Mouse (Mus musculus) liver, embryonic 14.5 days (tissue): ENCODE data around the gene Ciita.

ENCODE experiments used
- CTCF ChIP-seq: IDR thresholded peaks from 2 replicates; pipeline ENCODE4 v1.5.1; 2016; ENCODE audit warnings: antibody characterized with exemption, low read depth, control low read depth
- EP300 ChIP-seq: IDR thresholded peaks from 2 replicates; pipeline ENCODE4 v1.6.1; 2016; ENCODE audit warnings: antibody characterized with exemption, low read depth

DNA sequence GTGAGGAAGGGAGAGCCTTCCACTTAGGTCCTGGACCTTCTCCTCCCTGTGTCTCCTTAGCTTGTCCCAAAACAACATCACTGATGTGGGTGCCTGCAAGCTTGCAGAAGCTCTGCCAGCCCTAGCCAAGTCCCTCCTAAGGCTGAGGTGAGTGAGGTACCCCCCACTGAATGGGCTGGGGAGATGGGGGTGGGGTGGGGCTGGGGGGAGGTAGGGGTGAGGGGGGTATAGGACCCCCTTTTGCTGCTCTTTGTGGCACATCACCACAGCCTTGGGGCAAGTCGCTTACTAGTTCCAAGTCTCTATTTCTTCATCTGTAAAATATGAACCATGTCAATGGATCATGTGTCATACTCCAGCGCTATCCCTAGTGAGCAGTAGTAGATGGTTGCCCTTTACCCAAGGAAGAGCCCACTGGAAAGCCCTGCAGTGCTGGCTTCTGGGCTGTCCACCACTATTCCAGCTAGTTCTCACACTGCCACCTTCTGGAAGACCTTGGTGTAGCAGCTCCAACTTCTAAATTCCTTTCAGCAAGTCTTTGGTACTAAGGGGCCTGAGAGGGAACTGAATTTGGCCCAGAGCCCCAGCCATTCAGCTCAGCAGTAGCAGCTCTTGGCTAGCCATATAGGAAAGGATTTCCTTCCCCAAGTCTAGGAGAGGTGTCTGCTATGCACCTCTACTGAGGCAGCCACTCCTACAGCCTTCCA, 41.2 kb downstream of the Ciita start:
- peak; percentile 76 for TF ChIP-seq CTCF
- TF ChIP-seq EP300: no peak
